Mouse (Mus musculus) kidney, adult 2 months (tissue): Measurements from ENCODE around the gene Rfesd.

Experiments
- CTCF ChIP-seq: fragments of 200-500 bp; conservative IDR thresholded peaks from 2 replicates; pipeline ENCODE4 v1.5.1; 2011; ENCODE audit warnings: low read depth, mild to moderate bottlenecking, control low read depth, low read length, moderate library complexity, mixed read lengths; ENCODE audit not compliant: insufficient read depth, insufficient read length
- POLR2A ChIP-seq: fragments of 200-500 bp; IDR thresholded peaks from one replicate; pipeline ENCODE4 v1.6.1; 2011; ENCODE audit warnings: low read depth, low read length, control low read depth

DNA sequence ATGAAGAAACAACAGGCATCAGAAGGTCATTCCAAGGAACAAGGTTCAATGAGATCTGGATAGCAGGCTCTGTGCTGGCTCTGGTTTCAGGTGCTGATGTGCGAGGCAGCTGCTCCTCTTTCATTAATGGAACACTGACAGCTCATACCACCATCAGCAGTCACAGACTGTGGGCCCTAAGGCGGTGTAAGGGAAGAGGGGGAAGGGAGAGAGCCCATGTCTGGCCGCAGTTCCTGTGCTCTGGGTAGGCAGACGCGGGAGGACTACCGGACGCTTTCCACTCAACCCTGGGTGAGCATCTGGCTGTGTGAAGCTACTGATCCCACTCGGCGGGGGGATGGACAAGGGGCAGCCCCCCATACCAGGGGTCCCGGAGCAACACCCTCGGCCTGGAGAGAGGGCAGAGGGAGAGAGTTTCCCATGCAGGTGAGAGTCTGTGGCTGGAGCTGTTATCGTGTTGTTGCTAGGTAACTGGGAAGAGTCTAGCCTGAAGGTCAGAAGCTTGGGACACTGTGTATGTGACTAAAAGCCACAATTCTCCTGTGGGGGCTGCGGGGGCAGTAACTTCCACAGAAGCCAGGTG, 45.9 kb upstream of the Rfesd start:
- TF ChIP-seq CTCF (no peak), POLR2A (no peak)
